Mouse (Mus musculus) C2C12 (cell line): ENCODE measurements at regions not wholly inside any gene's neighbourhood (a gene's known extent, or its start where the extent isn't known, plus 50 kb on each side); places are given as distances from the start of the nearest gene placed in this dataset.

Experiments used
- H3K27me3 ChIP-seq: one replicate; pipeline ENCODE4 v1.6.1; 2011; ENCODE audit not compliant: control insufficient read depth, insufficient read depth, insufficient read length
- H3K36me3 ChIP-seq: one replicate; pipeline ENCODE4 v1.6.1; 2011; ENCODE audit not compliant: control insufficient read depth, insufficient read depth
- H3K4me3 ChIP-seq: one replicate; pipeline ENCODE4 v1.5.1; 2011; ENCODE audit warnings: mild to moderate bottlenecking, control low read depth; ENCODE audit not compliant: poor library complexity, insufficient read depth, severe bottlenecking
- H3K79me2 ChIP-seq: one replicate; pipeline ENCODE4 v1.6.1; 2011; ENCODE audit not compliant: control insufficient read depth, insufficient read depth
- H3K79me3 ChIP-seq: one replicate; pipeline ENCODE4 v1.6.1; 2011; ENCODE audit warnings: low read depth, control low read depth
- H3ac ChIP-seq: one replicate; pipeline ENCODE3; 2011; ENCODE audit warnings: low read depth; ENCODE audit not compliant: control insufficient read depth, insufficient read length
- CEBPB ChIP-seq: IDR thresholded peaks from one replicate; pipeline ENCODE4 v1.6.1; 2011; ENCODE audit warnings: low read depth, mild to moderate bottlenecking, control low read depth, moderate library complexity
- CTCF ChIP-seq: IDR thresholded peaks from one replicate; pipeline ENCODE4 v1.5.1; 2011; ENCODE audit not compliant: control insufficient read depth, insufficient read depth, insufficient read length
- FOSL1 ChIP-seq: IDR thresholded peaks from one replicate; pipeline ENCODE4 v1.8.0; 2011; ENCODE audit warnings: mild to moderate bottlenecking, low read length; ENCODE audit not compliant: poor library complexity, insufficient read depth, severe bottlenecking
- MAX ChIP-seq: IDR thresholded peaks from one replicate; pipeline ENCODE4 v1.6.1; 2011; ENCODE audit warnings: mild to moderate bottlenecking, control low read depth
- MYOD1 ChIP-seq: IDR thresholded peaks from one replicate; pipeline ENCODE4 v1.6.1; 2011; ENCODE audit warnings: low read depth; ENCODE audit not compliant: control insufficient read depth, insufficient read length
- MYOG ChIP-seq: IDR thresholded peaks from one replicate; pipeline ENCODE4 v1.6.1; 2011; ENCODE audit not compliant: control insufficient read depth, insufficient read length; ENCODE audit errors: extremely low read depth
- USF1 ChIP-seq: IDR thresholded peaks from one replicate; pipeline ENCODE4 v1.6.1; 2011; ENCODE audit warnings: low read depth, mild to moderate bottlenecking, control low read depth, moderate library complexity

DNA sequence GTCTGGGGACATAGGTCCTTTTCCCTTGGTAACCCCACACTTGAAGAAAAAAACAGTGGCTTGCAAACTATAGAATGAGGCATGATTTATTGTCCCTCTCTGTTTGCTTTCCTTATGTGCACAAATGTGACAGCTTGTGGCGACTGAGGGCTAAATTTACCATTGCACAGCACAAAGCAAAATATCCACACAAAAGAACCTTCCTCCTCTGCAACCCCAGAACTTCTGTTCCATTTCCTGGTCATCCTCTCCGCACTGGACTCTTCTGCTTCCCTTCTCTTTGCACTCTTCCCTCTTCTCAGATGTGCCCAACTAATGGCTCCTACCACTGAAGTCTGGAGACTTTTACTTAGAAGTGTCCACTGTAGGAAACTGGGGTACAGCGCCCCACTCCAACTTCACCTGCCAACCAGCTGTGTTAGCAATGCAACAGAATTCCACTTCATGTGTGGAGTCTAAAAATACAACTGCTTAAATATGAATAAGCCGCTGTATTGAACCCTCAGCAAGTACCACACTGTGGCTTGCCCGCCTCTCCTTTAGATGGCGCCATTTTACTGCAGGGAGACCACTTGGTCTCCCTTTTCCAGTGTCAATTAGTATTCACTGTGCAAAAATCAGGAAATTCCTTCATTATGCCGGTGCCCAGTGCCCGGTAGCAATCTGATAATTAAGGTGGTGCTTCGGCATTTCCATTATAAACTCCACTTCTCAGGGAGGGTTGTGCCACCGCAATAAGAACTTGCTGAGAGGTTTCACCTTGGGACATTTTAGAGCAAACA lies 199.6 kb downstream of the Foxa2 start:
- H3K79me3 ChIP-seq, result no peaks in the 10 kb centered on the region
- TF ChIP-seq CTCF (peak; percentile 28), USF1 (no peak)
- no peak overlapping the region for H3K4me3 ChIP-seq
- H3ac ChIP-seq, result no peak overlapping the region
- H3K79me2 ChIP-seq, result no peaks in the 10 kb centered on the region
- H3K27me3 ChIP-seq, result no peaks in the 10 kb centered on the region
- H3K36me3 ChIP-seq, result no peaks in the 10 kb centered on the region

DNA sequence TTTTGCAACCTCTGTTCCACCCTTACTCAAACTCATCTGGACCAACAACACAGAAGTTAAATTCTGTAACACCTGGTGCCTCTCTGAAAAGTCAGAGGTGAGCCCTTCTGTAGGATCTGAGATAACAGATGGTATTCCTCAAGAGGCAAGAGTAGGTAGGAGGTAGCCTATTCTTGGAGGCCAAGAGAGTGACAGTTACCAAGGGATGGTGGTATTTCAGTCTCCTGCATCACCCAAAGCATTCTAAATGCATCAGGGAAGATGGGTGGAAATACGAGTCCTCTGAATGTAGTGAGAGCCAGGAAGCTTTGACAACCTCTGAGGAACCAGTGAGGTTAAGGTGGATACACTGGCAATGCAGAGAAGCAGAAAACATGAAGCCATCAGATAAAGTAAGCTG lies 201.5 kb downstream of the Foxa2 start:
- Histone ChIP-seq H3ac (no peak overlapping the region), H3K27me3 (no peaks in the 10 kb centered on the region), H3K79me3 (no peaks in the 10 kb centered on the region), H3K79me2 (no peaks in the 10 kb centered on the region), H3K36me3 (no peaks in the 10 kb centered on the region), H3K4me3 (no peak overlapping the region)
- TF ChIP-seq MYOD1 (no peak), USF1 (no peak), MYOG (no peak), FOSL1 (no peak), CTCF (no peak), MAX (no peak), CEBPB (no peak)

DNA sequence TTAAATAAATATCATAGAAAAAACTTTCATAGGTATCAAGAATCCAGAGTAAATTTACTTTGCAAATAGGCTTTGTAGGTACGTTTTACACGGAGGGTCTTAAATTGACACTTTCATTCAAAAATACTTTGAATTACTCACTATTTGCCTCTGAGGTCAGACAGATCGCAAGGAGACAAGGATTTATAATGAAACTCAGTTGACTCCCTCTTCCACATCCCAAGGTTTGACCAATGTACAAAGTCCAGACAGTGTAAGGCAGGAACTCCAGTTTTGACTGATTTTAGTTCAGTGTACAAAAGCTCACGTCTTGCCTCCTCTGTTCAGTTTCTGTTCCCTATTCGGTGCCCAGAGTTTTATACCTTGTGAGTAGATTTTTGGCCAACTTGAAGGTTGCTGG lies 205.8 kb downstream of the Foxa2 start:
- H3ac ChIP-seq, result no peak overlapping the region
- no peak for TF ChIP-seq MAX
- no peaks in the 10 kb centered on the region for H3K79me3 ChIP-seq
- no peaks in the 10 kb centered on the region for H3K27me3 ChIP-seq
- H3K36me3 ChIP-seq, result no peaks in the 10 kb centered on the region
- no peaks in the 10 kb centered on the region for H3K79me2 ChIP-seq
- no peak overlapping the region for H3K4me3 ChIP-seq

- Histone ChIP-seq H3K79me3 (no peaks in the 10 kb centered on the region), H3K4me3 (no peak overlapping the region), H3K79me2 (no peaks in the 10 kb centered on the region), H3ac (no peak overlapping the region), H3K27me3 (no peaks in the 10 kb centered on the region), H3K36me3 (no peaks in the 10 kb centered on the region)
- TF ChIP-seq MYOG, result no peak
Observed at GRCm38 (mm10) chr2:147838613-147839012, 208.2 kb downstream of the Foxa2 start.

DNA sequence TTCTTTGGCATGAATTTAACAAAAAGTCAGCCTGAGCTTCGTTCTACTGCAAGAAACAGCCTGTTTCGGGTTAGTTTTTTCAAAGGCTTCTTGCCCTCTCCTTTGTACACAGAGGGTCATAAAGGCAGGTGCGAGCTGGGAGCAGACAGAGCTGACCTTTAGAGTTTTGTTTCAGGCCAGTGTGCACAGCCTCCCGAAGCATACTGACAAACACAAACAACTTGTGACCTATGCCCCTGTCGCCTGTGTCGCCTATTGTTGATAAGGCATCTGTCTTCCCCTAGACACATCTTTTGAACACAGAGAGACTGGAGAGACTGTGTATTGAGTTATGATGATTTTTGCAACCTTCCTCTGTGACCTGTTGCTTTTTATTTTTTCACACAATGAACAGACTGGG lies 216.2 kb downstream of the Foxa2 start:
- TF ChIP-seq MYOG (no peak), CTCF (no peak), FOSL1 (no peak), MYOD1 (no peak), CEBPB (no peak), USF1 (no peak), MAX (no peak)
- Histone ChIP-seq H3K4me3 (no peak overlapping the region), H3K27me3 (no peaks in the 10 kb centered on the region), H3K36me3 (no peaks in the 10 kb centered on the region), H3K79me3 (no peaks in the 10 kb centered on the region), H3ac (no peak overlapping the region), H3K79me2 (no peaks in the 10 kb centered on the region)

DNA sequence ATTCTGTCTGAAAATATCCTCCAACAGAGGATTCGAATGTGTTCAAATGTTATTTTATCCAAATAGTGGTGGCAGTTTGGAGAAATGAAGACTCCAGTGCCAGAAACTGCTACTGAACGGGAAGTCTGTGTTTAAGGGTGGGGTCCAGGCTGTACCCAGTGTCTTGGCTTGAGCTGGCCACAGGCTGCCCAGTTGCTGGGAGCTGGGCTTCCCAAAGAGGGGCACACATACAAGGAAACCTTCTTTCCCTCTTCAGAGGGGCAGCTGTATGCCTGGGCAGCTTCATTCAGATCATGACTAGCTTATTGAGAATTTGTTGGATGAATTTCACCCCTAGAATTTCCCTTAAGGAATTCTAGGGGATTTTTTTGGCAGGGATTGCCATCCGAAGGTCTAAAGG lies 229.8 kb downstream of the Foxa2 start:
- no peaks in the 10 kb centered on the region for H3K79me2 ChIP-seq
- no peaks in the 10 kb centered on the region for H3K36me3 ChIP-seq
- no peaks in the 10 kb centered on the region for H3K27me3 ChIP-seq
- H3K4me3 ChIP-seq, result no peak overlapping the region
- no peak for TF ChIP-seq MAX
- TF ChIP-seq MYOG, result no peak
- no peak for TF ChIP-seq USF1
- no peak for TF ChIP-seq FOSL1
- no peak overlapping the region for H3ac ChIP-seq
- H3K79me3 ChIP-seq, result no peaks in the 10 kb centered on the region

DNA sequence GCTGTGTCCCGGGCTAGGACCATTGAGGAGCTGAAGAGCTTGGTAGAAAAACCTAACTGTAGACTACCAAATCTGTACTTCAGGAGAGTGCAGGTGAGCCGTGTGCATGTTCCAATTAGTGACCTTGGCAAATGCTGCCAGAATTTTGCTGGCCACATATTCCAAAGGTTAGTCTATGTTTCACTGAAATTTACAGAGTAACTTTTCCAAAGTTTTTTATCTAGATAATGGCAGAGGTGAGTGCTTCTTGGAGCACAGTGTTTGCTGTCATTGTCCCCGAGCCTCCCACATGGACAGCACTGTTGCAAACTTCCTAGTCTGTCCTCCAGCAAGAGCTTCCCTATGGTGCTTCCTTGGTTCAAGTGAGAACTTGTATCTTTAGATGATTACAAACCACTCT lies 232.5 kb downstream of the Foxa2 start:
- H3K79me2 ChIP-seq, result no peaks in the 10 kb centered on the region
- TF ChIP-seq MYOG (no peak), MAX (no peak), FOSL1 (no peak), CTCF (no peak), CEBPB (no peak), MYOD1 (no peak)
- no peak overlapping the region for H3K4me3 ChIP-seq
- no peak overlapping the region for H3ac ChIP-seq
- H3K27me3 ChIP-seq, result no peaks in the 10 kb centered on the region
- H3K36me3 ChIP-seq, result no peaks in the 10 kb centered on the region
- H3K79me3 ChIP-seq, result no peaks in the 10 kb centered on the region
